Mouse (Mus musculus) gastrocnemius, postnatal 14 days (tissue): ENCODE results near the gene Vmn1r58. TPM values are rescaled to one million over a fixed set of nuclear protein-coding genes. Genes with fewer than 3 reads are reported as not detected.
"Not testable (repeated sequence)": the region's sequence is repeated elsewhere in the genome, so short reads cannot be mapped to it uniquely, and the experiment has no call there.

Experiments used
- DNase-seq: peaks from one replicate; pipeline ENCODE4 v3.0.0; 2021; ENCODE audit warnings: mixed read lengths
- intact Hi-C: fragments of 180-260 bp; cut with DNase I; formaldehyde crosslinking; loops from one replicate; pipeline ENCODE4 v1.15.1; 2025; ENCODE audit warnings: low total_unique reads
- long read RNA-seq, 2 experiments: library from polyadenylated mRNA; stranded (forward); transcript quantifications; one replicate each; pipeline ENCODE4 v2.0.0; 2021
- total RNA-seq, 2 experiments: library from RNA; stranded (reverse); gene quantifications; 2 replicates each; pipeline ENCODE4 v1.2.3; 2021

The Vmn1r58 gene
- total RNA-seq, result not detected
- long read RNA-seq, experiment 1, result 0 reads
- long read RNA-seq, experiment 2, result 0 reads

GRCm38 (mm10) chr7:5413296-5413695 lies at the start of gene Vmn1r58:
TSS of gene Vmn1r58 (minus strand) at chr7:5413396.
- DNase-seq, result not testable (repeated sequence)

GRCm38 (mm10) chr7:5456674-5457073 lies 43.5 kb upstream of the Vmn1r58 start, which contains the start of gene Vmn1r59:
TSS of gene Vmn1r59 (minus strand) at chr7:5456774.
- DNase-seq, result no peak
- intact Hi-C loops, result loop anchor here (5.0 kb wide), 1 partner anchor 229 kb away; no protein-coding TSS in a partner anchor

More at GRCm38 (mm10) chr7:5413296-5413695, at the start of gene Vmn1r58:
- intact Hi-C loops, result not testable (repeated sequence)

GRCm38 (mm10) chr7:5454011-5454410 lies 40.8 kb upstream of the Vmn1r58 start:
- intact Hi-C loops, DNase-seq: not testable (repeated sequence)

GRCm38 (mm10) chr7:5448627-5449026 lies 35.4 kb upstream of the Vmn1r58 start:
- intact Hi-C loops, result no loop called here
- no peak for DNase-seq

GRCm38 (mm10) chr7:5406201-5406600 lies 7.0 kb downstream of the Vmn1r58 start:
- intact Hi-C loops, result no loop called here

GRCm38 (mm10) chr7:5366724-5367123 lies 46.5 kb downstream of the Vmn1r58 start:
- intact Hi-C loops, result no loop called here
- DNase-seq, result no peak

More at GRCm38 (mm10) chr7:5406201-5406600, 7.0 kb downstream of the Vmn1r58 start:
- DNase-seq, result no peak

GRCm38 (mm10) chr7:5363599-5363998 lies 49.6 kb downstream of the Vmn1r58 start:
- DNase-seq, result no peak
- intact Hi-C loops, result no loop called here

Other genes with a start within 250 kb of the Vmn1r58 start
- gene Vmn1r56, start 216.6 kb downstream of the Vmn1r58 start, total RNA-seq, result not detected
- gene Vmn1r57, start 194.9 kb downstream of the Vmn1r58 start, total RNA-seq, result not detected
- not detected for gene Gm5065, start 62.9 kb downstream of the Vmn1r58 start, total RNA-seq
- gene Nlrp2, start 62.4 kb downstream of the Vmn1r58 start, total RNA-seq, result not detected
- gene Vmn1r59, start 43.4 kb upstream of the Vmn1r58 start, total RNA-seq, result not detected
- gene Vmn2r28, start 80.6 kb upstream of the Vmn1r58 start, total RNA-seq, result not detected
- not detected for gene Vmn1r60, start 133.9 kb upstream of the Vmn1r58 start, total RNA-seq
- not detected for gene Vmn1r61, start 199.9 kb upstream of the Vmn1r58 start, total RNA-seq